Mouse (Mus musculus) heart, postnatal 0 days (tissue): ENCODE results near the gene Wnt5a. TPM values are rescaled to one million over a fixed set of nuclear protein-coding genes. Genes with fewer than 3 reads are reported as not detected.

ENCODE experiments used
- ATAC-seq: fragments of 200-750 bp; cut with Nextera tagmentation; 2 replicates; pipeline ENCODE4 v1.8.0; 2017; ENCODE audit warnings: low read depth, moderate number of reproducible peaks, moderate library complexity; ENCODE audit not compliant: insufficient read depth
- DNase-seq: peaks from one replicate; pipeline ENCODE4 v3.0.0-alpha.2; 2016; ENCODE audit warnings: low spot score
- H3K27ac ChIP-seq: fragments of 300-500 bp; sonication (generic); 2 replicates; pipeline ENCODE4 v1.5.1; 2014; ENCODE audit warnings: low read depth, mild to moderate bottlenecking
- H3K27me3 ChIP-seq: fragments of 300-500 bp; sonication (generic); 2 replicates; pipeline ENCODE4 v1.6.1; 2014; ENCODE audit warnings: low read length, mixed read lengths; ENCODE audit not compliant: control insufficient read depth, insufficient read depth
- H3K36me3 ChIP-seq: fragments of 300-500 bp; sonication (generic); replicated peaks from 2 replicates; pipeline ENCODE4 v1.6.1; 2014; ENCODE audit warnings: low read length, mixed read lengths; ENCODE audit not compliant: control insufficient read depth, insufficient read depth
- H3K4me1 ChIP-seq: fragments of 300-500 bp; sonication (generic); 2 replicates; pipeline ENCODE4 v1.6.1; 2014; ENCODE audit warnings: antibody characterized with exemption; ENCODE audit not compliant: control insufficient read depth, insufficient read depth
- H3K4me2 ChIP-seq: fragments of 300-500 bp; sonication (generic); 2 replicates; pipeline ENCODE4 v1.6.1; 2014; ENCODE audit warnings: low read depth, mild to moderate bottlenecking, low read length, moderate library complexity
- H3K4me3 ChIP-seq: fragments of 300-500 bp; sonication (generic); 2 replicates; pipeline ENCODE4 v1.5.1; 2014; ENCODE audit warnings: low read depth, low read length
- H3K9ac ChIP-seq: fragments of 300-500 bp; sonication (generic); replicated peaks from 2 replicates; pipeline ENCODE4 v1.6.1; 2014; ENCODE audit warnings: low read depth, low read length, mixed read lengths
- H3K9me3 ChIP-seq: fragments of 300-500 bp; sonication (generic); replicated peaks from 2 replicates; pipeline ENCODE4 v1.6.1; 2016; ENCODE audit warnings: low read length; ENCODE audit not compliant: control insufficient read depth
- CTCF ChIP-seq: IDR thresholded peaks from 2 replicates; pipeline ENCODE4 v1.5.1; 2016; ENCODE audit warnings: antibody characterized with exemption, control low read depth, low read depth
- EP300 ChIP-seq: IDR thresholded peaks from 2 replicates; pipeline ENCODE4 v1.6.1; 2016; ENCODE audit warnings: antibody characterized with exemption, low read depth
- WGBS: fragments of 180-500 bp; shearing (Covaris S2); extraction: QIAGEN DNeasy Blood & Tissue Kit; methylation state at CpG from one replicate; pipeline ENCODE4 v1.1.7; 2014; 5-methylcytosine and 5-hydroxymethylcytosine counted together
- polyA plus RNA-seq: library from polyadenylated mRNA; unstranded; fragments of >200 nt; fragmentation: Nextera tagmentation; extraction: Ambion mirVana; gene quantifications from 2 replicates; pipeline ENCODE4 v1.2.1, GENCODE M21; 2015
- total RNA-seq: library from RNA; depleted of rRNA; stranded (reverse); fragments of >200 nt; gene quantifications from 2 replicates; pipeline ENCODE4 v1.2.3, GENCODE M21; 2014; ENCODE audit warnings: low replicate concordance

Gene Wnt5a
- total and polyA plus RNA-seq, 2 experiments from 2014 or later, result 3.9 to 4.2 TPM

- 78% methylated on average over 6 of the region's 6 CpGs for WGBS
- Histone ChIP-seq H3K27me3 (no peaks in the 10 kb centered on the region), H3K9me3 (no peaks in the 10 kb centered on the region), H3K4me2 (no peak overlapping the region), H3K9ac (no peak overlapping the region), H3K4me1 (no peaks in the 10 kb centered on the region), H3K4me3 (no peak overlapping the region), H3K36me3 (no peaks in the 10 kb centered on the region), H3K27ac (no peak overlapping the region)
- ATAC-seq (no peak), DNase-seq (no peak)
- no peak for TF ChIP-seq CTCF
- no peak for TF ChIP-seq EP300
Observed at GRCm38 (mm10) chr14:28470212-28470611, 34.3 kb upstream of the Wnt5a start.

GRCm38 (mm10) chr14:28475012-28475411, 29.5 kb upstream of the Wnt5a start:
- no peaks in the 10 kb centered on the region for H3K4me1 ChIP-seq
- H3K9ac ChIP-seq, result no peak overlapping the region
- H3K4me3 ChIP-seq, result no peak overlapping the region
- no peaks in the 10 kb centered on the region for H3K9me3 ChIP-seq
- 0 out of 2 replicates have a peak overlapping the region, but pooled peaks have one; percentile 21 for H3K4me2 ChIP-seq
- TF ChIP-seq CTCF (no peak), EP300 (no peak)
- H3K27ac ChIP-seq, result no peak overlapping the region
- no peak for ATAC-seq
- DNase-seq, result no peak
- no peaks in the 10 kb centered on the region for H3K36me3 ChIP-seq
- 42% methylated on average over 3 of the region's 3 CpGs for WGBS
- H3K27me3 ChIP-seq, result no peaks in the 10 kb centered on the region

GRCm38 (mm10) chr14:28475421-28475820, 29.1 kb upstream of the Wnt5a start:
- Histone ChIP-seq H3K4me2 (0 out of 2 replicates have a peak overlapping the region, but pooled peaks have one; percentile 21), H3K9me3 (no peaks in the 10 kb centered on the region), H3K27me3 (no peaks in the 10 kb centered on the region), H3K36me3 (no peaks in the 10 kb centered on the region), H3K4me3 (no peak overlapping the region), H3K27ac (no peak overlapping the region), H3K9ac (no peak overlapping the region), H3K4me1 (no peaks in the 10 kb centered on the region)
- ATAC-seq (no peak), DNase-seq (no peak)
- 30% methylated on average over 7 of the region's 7 CpGs for WGBS
- TF ChIP-seq CTCF (no peak), EP300 (no peak)

- Histone ChIP-seq H3K27ac (no peak overlapping the region), H3K36me3 (no peaks in the 10 kb centered on the region), H3K4me2 (no peak overlapping the region), H3K4me3 (no peak overlapping the region), H3K4me1 (no peaks in the 10 kb centered on the region), H3K27me3 (no peaks in the 10 kb centered on the region), H3K9ac (no peak overlapping the region), H3K9me3 (no peaks in the 10 kb centered on the region)
- TF ChIP-seq EP300 (no peak), CTCF (no peak)
- no peak for DNase-seq
- ATAC-seq, result no peak
- 54% methylated on average over 3 of the region's 3 CpGs for WGBS
Observed at GRCm38 (mm10) chr14:28476746-28477145, 27.8 kb upstream of the Wnt5a start.

GRCm38 (mm10) chr14:28480866-28481265, 23.7 kb upstream of the Wnt5a start:
- 69% methylated on average over 1 of the region's 1 CpGs for WGBS
- no peak overlapping the region for H3K27ac ChIP-seq
- no peak overlapping the region for H3K4me3 ChIP-seq
- no peaks in the 10 kb centered on the region for H3K36me3 ChIP-seq
- H3K27me3 ChIP-seq, result no peaks in the 10 kb centered on the region
- H3K9ac ChIP-seq, result no peak overlapping the region
- H3K4me1 ChIP-seq, result no peaks in the 10 kb centered on the region
- no peak overlapping the region for H3K4me2 ChIP-seq
- no peak for ATAC-seq
- H3K9me3 ChIP-seq, result no peaks in the 10 kb centered on the region
- no peak for DNase-seq
- no peak for TF ChIP-seq CTCF
- no peak for TF ChIP-seq EP300

- Histone ChIP-seq H3K27ac (no peak overlapping the region), H3K4me3 (no peak overlapping the region), H3K4me1 (no peaks in the 10 kb centered on the region), H3K36me3 (no peaks in the 10 kb centered on the region), H3K9me3 (no peaks in the 10 kb centered on the region), H3K9ac (no peak overlapping the region), H3K4me2 (no peak overlapping the region), H3K27me3 (no peaks in the 10 kb centered on the region)
- WGBS, result 86% methylated on average over 4 of the region's 4 CpGs
- DNase-seq (no peak), ATAC-seq (no peak)
- TF ChIP-seq CTCF, result no peak
- no peak for TF ChIP-seq EP300
Observed at GRCm38 (mm10) chr14:28493806-28494205, 10.7 kb upstream of the Wnt5a start.
